In the genomic region with DNA sequence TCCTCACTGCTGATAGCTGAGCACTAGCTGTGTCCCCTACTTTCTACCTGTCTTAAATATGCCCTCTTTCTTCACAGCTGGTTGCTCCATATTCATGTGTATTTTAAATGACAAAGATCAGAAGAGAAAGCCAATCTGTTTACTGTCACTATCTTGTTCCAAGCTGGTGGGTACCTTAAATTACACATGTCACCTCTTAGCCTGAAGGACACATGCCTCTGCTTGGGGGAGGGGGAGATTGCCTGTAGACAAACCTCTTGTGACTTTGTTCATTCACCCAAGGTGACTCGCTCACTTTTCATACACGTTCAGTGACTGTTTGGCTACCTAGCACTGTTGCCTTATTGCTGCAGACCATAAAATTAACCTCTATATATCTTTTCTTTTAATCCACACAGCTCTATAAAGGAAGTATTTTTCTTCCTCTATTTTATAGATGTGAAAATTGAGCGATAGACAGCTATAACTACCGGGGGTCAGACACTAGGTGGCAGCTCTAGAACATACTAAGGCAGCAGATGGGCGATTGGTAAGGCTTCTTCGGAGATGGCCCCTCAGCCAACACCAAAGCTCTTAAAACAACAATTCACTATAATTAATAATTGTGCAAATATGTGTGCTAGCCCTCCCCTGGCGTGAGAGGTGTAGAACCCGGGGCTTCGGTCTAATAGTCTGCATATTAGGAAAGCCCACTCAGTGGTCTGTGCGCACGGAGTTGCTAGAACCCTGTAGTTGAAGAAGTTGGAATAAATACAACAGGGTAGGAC, we compare ENCODE assay signal across 7 mouse cellular contexts. TPM values are rescaled to one million over a fixed set of nuclear protein-coding genes. Genes with fewer than 3 reads are reported as not detected.
A peak's percentile ranks its signal among the peaks of the same experiment; 100 is the strongest.
DNase-seq lines count a peak whose midpoint lies in the region; ATAC-seq and TF ChIP-seq lines count a peak whose summit lies in the region.

No protein-coding gene starts in this region.

- peak; percentile 49 for DNase-seq in ZHBTc4 (ENCODE audit: low read depth, low spot score)
- DNase-seq in forebrain, embryonic 10.5 days (ENCODE audit: extremely low spot score, low spot score): no peak
- DNase-seq in hindbrain, postnatal 0 days (ENCODE audit: low spot score): peak; percentile 85
- peak; percentile 40 to 47 for DNase-seq in layer of hippocampus, postnatal 36 days
- DNase-seq in midbrain, embryonic 10.5 days (ENCODE audit: low spot score): peak; percentile 43
- peak; percentile 23 for DNase-seq in stomach, postnatal 0 days (ENCODE audit: low spot score)

- WGBS in forebrain, embryonic 10.5 days: 61% methylated on average over 11 of the region's 11 CpGs
- 44% methylated on average over 11 of the region's 11 CpGs for WGBS in hindbrain, postnatal 0 days
- WGBS in midbrain, embryonic 10.5 days: 59% methylated on average over 11 of the region's 11 CpGs
- WGBS in stomach, postnatal 0 days: 41% methylated on average over 11 of the region's 11 CpGs

- peaks cover 26% of the 10 kb centered on the region for H3K36me3 ChIP-seq in E14TG2a.4 (ENCODE audit: insufficient read depth, low read length)
- H3K36me3 ChIP-seq in forebrain, embryonic 10.5 days (replicated peaks): peaks cover 15% of the 10 kb centered on the region
- 0 out of 2 replicates have a peak, but pooled peaks cover 3% of the 10 kb centered on the region for H3K36me3 ChIP-seq in hindbrain, postnatal 0 days (ENCODE audit: insufficient read depth, low read length)
- H3K36me3 ChIP-seq in midbrain, embryonic 10.5 days: peaks cover 17% of the 10 kb centered on the region
- peaks cover 8% of the 10 kb centered on the region; the same call in 1 of the 2 replicates for H3K36me3 ChIP-seq in stomach, postnatal 0 days (ENCODE audit: control insufficient read depth, insufficient read depth, low read length)

- ATAC-seq in hindbrain, postnatal 0 days: peak; percentile 74
- no peak for ATAC-seq in stomach, postnatal 0 days (ENCODE audit: low FRiP score, low TSS enrichment)

- peak overlapping the region; percentile 6 for H3K27ac ChIP-seq in forebrain, embryonic 10.5 days
- H3K27ac ChIP-seq in hindbrain, postnatal 0 days: no peak overlapping the region
- peak overlapping the region; percentile 63 for H3K27ac ChIP-seq in midbrain, embryonic 10.5 days (replicated peaks)
- H3K27ac ChIP-seq in stomach, postnatal 0 days (replicated peaks): no peak overlapping the region

- H3K9me3 ChIP-seq in E14TG2a.4 (ENCODE audit: low read length): no peaks in the 10 kb centered on the region
- H3K9me3 ChIP-seq in forebrain, embryonic 10.5 days: no peaks in the 10 kb centered on the region
- H3K9me3 ChIP-seq in hindbrain, postnatal 0 days (ENCODE audit: low read length): no peaks in the 10 kb centered on the region
- no peaks in the 10 kb centered on the region for H3K9me3 ChIP-seq in midbrain, embryonic 10.5 days (replicated peaks)
- H3K9me3 ChIP-seq in stomach, postnatal 0 days (ENCODE audit: control insufficient read depth, low read length): no peaks in the 10 kb centered on the region

- TF ChIP-seq EP300 in stomach, postnatal 0 days (optimal IDR thresholded peaks at IDR 0.05): no peak

- H3K9ac ChIP-seq in hindbrain, postnatal 0 days (replicated peaks; ENCODE audit: low read length): no peak overlapping the region
- no peak overlapping the region for H3K9ac ChIP-seq in stomach, postnatal 0 days (ENCODE audit: low read length)

- peak; percentile 46 for TF ChIP-seq CTCF in E14TG2a.4 (conservative IDR thresholded peaks at IDR 0.05; ENCODE audit: low read length)
- TF ChIP-seq CTCF in hindbrain, postnatal 0 days (IDR thresholded peaks at IDR 0.05; ENCODE audit: low read depth): peak; percentile 82
- peak; percentile 76 for TF ChIP-seq CTCF in stomach, postnatal 0 days (IDR thresholded peaks at IDR 0.05; ENCODE audit: low read depth)

- 0 out of 2 replicates have a peak overlapping the region, but pooled peaks have one; percentile 7 for H3K4me3 ChIP-seq in E14TG2a.4 (replicated peaks; ENCODE audit: low read length)
- H3K4me3 ChIP-seq in forebrain, embryonic 10.5 days: no peak overlapping the region
- no peak overlapping the region for H3K4me3 ChIP-seq in hindbrain, postnatal 0 days (ENCODE audit: low read length)
- H3K4me3 ChIP-seq in midbrain, embryonic 10.5 days: no peak overlapping the region
- H3K4me3 ChIP-seq in stomach, postnatal 0 days (ENCODE audit: low read depth, low read length): no peak overlapping the region

- H3K4me2 ChIP-seq in hindbrain, postnatal 0 days (ENCODE audit: low read depth, low read length): no peak overlapping the region
- H3K4me2 ChIP-seq in stomach, postnatal 0 days (replicated peaks; ENCODE audit: low read depth): no peak overlapping the region

- peaks cover 28% of the 10 kb centered on the region for H3K4me1 ChIP-seq in E14TG2a.4 (replicated peaks; ENCODE audit: low read depth, low read length)
- H3K4me1 ChIP-seq in forebrain, embryonic 10.5 days: peaks cover 40% of the 10 kb centered on the region
- H3K4me1 ChIP-seq in hindbrain, postnatal 0 days (ENCODE audit: insufficient read depth, low read length): no peaks in the 10 kb centered on the region
- peaks cover 13% of the 10 kb centered on the region for H3K4me1 ChIP-seq in midbrain, embryonic 10.5 days
- H3K4me1 ChIP-seq in stomach, postnatal 0 days (replicated peaks; ENCODE audit: control insufficient read depth, insufficient read depth): no peaks in the 10 kb centered on the region

- no peaks in the 10 kb centered on the region for H3K27me3 ChIP-seq in E14TG2a.4 (ENCODE audit: insufficient read depth, low read length)
- H3K27me3 ChIP-seq in forebrain, embryonic 10.5 days (ENCODE audit: poor library complexity, severe bottlenecking): peaks cover 41% of the 10 kb centered on the region
- H3K27me3 ChIP-seq in hindbrain, postnatal 0 days (ENCODE audit: insufficient read depth, low read length): no peaks in the 10 kb centered on the region
- no peaks in the 10 kb centered on the region; the same call in 1 of the 2 replicates for H3K27me3 ChIP-seq in midbrain, embryonic 10.5 days (ENCODE audit: low read depth, poor library complexity, severe bottlenecking)
- H3K27me3 ChIP-seq in stomach, postnatal 0 days (ENCODE audit: control insufficient read depth, insufficient read depth, low read length): no peaks in the 10 kb centered on the region

RNA-seq across cellular contexts. Expression of a gene that starts 22.7 kb away (rescaled TPM):
- 68.9 and 70.6 TPM in 2 replicates for polyA plus RNA-seq in forebrain, embryonic 10.5 days (2016; fragmentation: Nextera tagmentation; extraction: Ambion mirVana)
- 59.1 and 70.7 TPM in 2 replicates for total RNA-seq in hindbrain, postnatal 0 days (2014; rRNA removed)
- polyA plus RNA-seq in hindbrain, postnatal 0 days (2015; fragmentation: Nextera tagmentation; extraction: Ambion mirVana): 168 and 171 TPM in 2 replicates
- 100 to 1,000 TPM in 1 of 2 experiments, 10 to 100 TPM in 1; 93.1 to 101 TPM for total RNA-seq in layer of hippocampus, postnatal 36 days (2021)
- 81.0 and 86.6 TPM in 2 replicates for polyA plus RNA-seq in midbrain, embryonic 10.5 days (2016; fragmentation: Nextera tagmentation; extraction: Ambion mirVana)
- polyA plus RNA-seq in stomach, postnatal 0 days (2015; fragmentation: Nextera tagmentation; extraction: Ambion mirVana): 79.5 and 80.7 TPM in 2 replicates

RNA-seq across cellular contexts. Expression of a gene that starts 25.1 kb away (rescaled TPM):
- polyA plus RNA-seq in forebrain, embryonic 10.5 days (2016; fragmentation: Nextera tagmentation; extraction: Ambion mirVana): 0.06 TPM in 1 of 2 replicates, not detected in the other
- not detected in 2 replicates for total RNA-seq in hindbrain, postnatal 0 days (2014; rRNA removed)
- polyA plus RNA-seq in hindbrain, postnatal 0 days (2015; fragmentation: Nextera tagmentation; extraction: Ambion mirVana): 0.28 and 0.30 TPM in 2 replicates
- total RNA-seq in layer of hippocampus, postnatal 36 days (2021): not detected
- not detected in 2 replicates for polyA plus RNA-seq in midbrain, embryonic 10.5 days (2016; fragmentation: Nextera tagmentation; extraction: Ambion mirVana)
- polyA plus RNA-seq in stomach, postnatal 0 days (2015; fragmentation: Nextera tagmentation; extraction: Ambion mirVana): not detected in 2 replicates

Comparison
In these comparisons a context has a peak if more than half of its experiments do, and no peak if none do; other contexts are left out.
1. H3K27ac ChIP-seq: peak in forebrain, embryonic 10.5 days (single experiment) and midbrain, embryonic 10.5 days (single experiment); none in hindbrain, postnatal 0 days (single experiment) and stomach, postnatal 0 days (single experiment).
2. Peak in every context shown above with its lines, with median percentiles within 50 percentile points of each other: CTCF ChIP-seq.